In genomic region chr4:120148291-120149141, GRCm38 (mm10) we compare ENCODE assay signal across 8 mouse cellular contexts. TPM values are rescaled to one million over a fixed set of nuclear protein-coding genes. Genes with fewer than 3 reads are reported as not detected.
DNase-seq lines count a peak whose midpoint lies in the region; ATAC-seq and TF ChIP-seq lines count a peak whose summit lies in the region.

No protein-coding gene starts in this region.

- H3K27me3 ChIP-seq in intestine, embryonic 14.5 days (replicated peaks; ENCODE audit: control insufficient read depth, insufficient read depth, low read length), result no peaks in the 10 kb centered on the region
- H3K27me3 ChIP-seq in midbrain, embryonic 10.5 days (ENCODE audit: low read depth, poor library complexity, severe bottlenecking), result peaks cover 39% of the 10 kb centered on the region
- no peaks in the 10 kb centered on the region for H3K27me3 ChIP-seq in small intestine, adult 2 months (ENCODE audit: control insufficient read depth, insufficient read depth, low read length)

- TF ChIP-seq CTCF in small intestine, adult 2 months (IDR thresholded peaks at IDR 0.05; ENCODE audit: extremely low read depth, insufficient read length, insufficient replicate concordance, low read depth, low read length), result no peak

- WGBS in intestine, embryonic 14.5 days, result 5% methylated on average over 45 of the region's 45 CpGs
- 5% methylated on average over 45 of the region's 45 CpGs for WGBS in midbrain, embryonic 10.5 days
- WGBS in small intestine, adult 2 months, result 8% methylated on average over 45 of the region's 45 CpGs

- H3K36me3 ChIP-seq in intestine, embryonic 14.5 days (ENCODE audit: control insufficient read depth, insufficient read depth, low read length), result no peaks in the 10 kb centered on the region
- no peaks in the 10 kb centered on the region for H3K36me3 ChIP-seq in midbrain, embryonic 10.5 days
- H3K36me3 ChIP-seq in small intestine, adult 2 months (ENCODE audit: control insufficient read depth, insufficient read depth, low read length), result no peaks in the 10 kb centered on the region

- H3K27ac ChIP-seq in intestine, embryonic 14.5 days (ENCODE audit: low read depth), result 0 out of 2 replicates have a peak overlapping the region, but pooled peaks have one; percentile 35
- H3K27ac ChIP-seq in midbrain, embryonic 10.5 days (replicated peaks), result peak overlapping the region; percentile 85
- H3K27ac ChIP-seq in small intestine, adult 2 months (ENCODE audit: insufficient read depth, low read depth, low read length), result no peak overlapping the region

- peak overlapping the region; percentile 2 for H3K9ac ChIP-seq in intestine, embryonic 14.5 days (ENCODE audit: low read length)

- H3K4me1 ChIP-seq in intestine, embryonic 14.5 days (replicated peaks; ENCODE audit: control insufficient read depth, insufficient read depth, low read length), result peaks cover 4% of the 10 kb centered on the region
- peaks cover 11% of the 10 kb centered on the region for H3K4me1 ChIP-seq in midbrain, embryonic 10.5 days
- H3K4me1 ChIP-seq in small intestine, adult 2 months (ENCODE audit: control insufficient read depth, insufficient read depth, insufficient read length, low read length), result peaks cover 20% of the 10 kb centered on the region

- no peaks in the 10 kb centered on the region for H3K9me3 ChIP-seq in intestine, embryonic 14.5 days (ENCODE audit: control insufficient read depth, low read length)
- H3K9me3 ChIP-seq in midbrain, embryonic 10.5 days (replicated peaks), result no peaks in the 10 kb centered on the region

- peak; percentile 94 to 96 for DNase-seq in adrenal gland, adult (ENCODE audit: inconsistent age in 2 of 2, low spot score in 1 of 2)
- peak; percentile 60 for DNase-seq in embryo, embryonic 11.5 days (ENCODE audit: low read depth, low spot score)
- peak; percentile 50 to 53 for DNase-seq in gastrocnemius, postnatal 36 days
- DNase-seq in intestine, embryonic 14.5 days (ENCODE audit: low spot score), result peak; percentile 88
- DNase-seq in left cerebral cortex, postnatal 25 days (ENCODE audit: low spot score in 2 of 2), result peak; percentile 83 to 91
- DNase-seq in midbrain, embryonic 10.5 days (ENCODE audit: low spot score), result peak; percentile 82

- peak overlapping the region; percentile 11 for H3K4me3 ChIP-seq in intestine, embryonic 14.5 days (ENCODE audit: low read depth, low read length)
- peak overlapping the region; percentile 48 for H3K4me3 ChIP-seq in midbrain, embryonic 10.5 days
- peak overlapping the region; percentile 37 for H3K4me3 ChIP-seq in small intestine, adult 2 months (ENCODE audit: low read depth, low read length)

- peak overlapping the region; percentile 46 for H3K4me2 ChIP-seq in intestine, embryonic 14.5 days (ENCODE audit: low read length)

- intact Hi-C loops in gastrocnemius, postnatal 36 days (cut with DNase I), result no loop called here
- intact Hi-C loops in left cerebral cortex, postnatal 25 days (cut with DNase I), result no loop called here

- ATAC-seq in intestine, embryonic 14.5 days (replicated peaks; ENCODE audit: low FRiP score, low TSS enrichment, low read depth), result peak; percentile 85
- ATAC-seq in erythroid progenitor cell, adult 5-6 weeks (replicated peaks; ENCODE audit: low FRiP score, poor library complexity, severe bottlenecking), result no peak

- TF ChIP-seq POLR2A in small intestine, adult 2 months (IDR thresholded peaks at IDR 0.05; ENCODE audit: low read depth, low read length), result no peak

RNA-seq across cellular contexts. Expression of gene Edn2, which starts 12.5 kb away (rescaled TPM):
- not detected for total RNA-seq in gastrocnemius, postnatal 36 days (2021)
- polyA plus RNA-seq in intestine, embryonic 14.5 days (2014; fragmentation: Nextera tagmentation; extraction: Ambion mirVana), result 4.4 and 4.7 TPM in 2 replicates
- not detected for total RNA-seq in left cerebral cortex, postnatal 25 days (2021)
- not detected in 2 replicates for polyA plus RNA-seq in midbrain, embryonic 10.5 days (2016; fragmentation: Nextera tagmentation; extraction: Ambion mirVana)
- 16.5 and 51.5 TPM in 2 replicates for polyA plus RNA-seq in small intestine, adult 2 months (2012; rRNA removed)
- not detected in 2 replicates for total RNA-seq in erythroid progenitor cell, adult 5-6 weeks (2015; ENCODE audit: low replicate concordance)
- total RNA-seq in erythroid progenitor cell, adult 5-6 weeks (2017; ENCODE audit: low replicate concordance), result not detected in 2 replicates
